Mouse (Mus musculus): ENCODE measurements at regions not wholly inside any gene's neighbourhood (a gene's known extent, or its start where the extent isn't known, plus 50 kb on each side); places are given as distances from the start of the nearest gene placed in this dataset.
A peak's percentile ranks its signal among the peaks of the same experiment; 100 is the strongest.

- Histone ChIP-seq H3K4me2 (ENCODE audit: low read length) (no peak overlapping the region), H3K27me3 (ENCODE audit: control insufficient read depth, insufficient read depth, low read length) (no peaks in the 10 kb centered on the region), H3K4me3 (ENCODE audit: control insufficient read depth in 1 of 2, insufficient read depth in 1 of 2, low read depth in 1 of 2, low read length in 2 of 2) (no peak overlapping the region), H3K36me3 (ENCODE audit: control insufficient read depth, insufficient read depth, low read length) (no peaks in the 10 kb centered on the region), H3K4me1 (ENCODE audit: control insufficient read depth in 2 of 2, insufficient read depth in 2 of 2, low read length in 2 of 2) (peaks cover 9 to 15% of the 10 kb centered on the region in 2 experiments), H3K27ac (replicated peaks in 1 of 2; ENCODE audit: control insufficient read depth in 1 of 2, insufficient read depth in 1 of 2, low read depth in 2 of 2, low read length in 2 of 2) (no peak overlapping the region), H3K9ac (ENCODE audit: low read length) (no peak overlapping the region), H3K9me3 (ENCODE audit: control insufficient read depth, low read length) (0 out of 2 replicates have a peak, but pooled peaks cover 4% of the 10 kb centered on the region)
- WGBS = 31% methylated on average over 3 of the region's 3 CpGs
- ATAC-seq (ENCODE audit: insufficient number of reproducible peaks, insufficient read depth, low FRiP score, low read depth) = no peak
These were observed 265.2 kb upstream of the Nr5a2 start for GRCm38 (mm10) chr1:137225418-137225817.

- no peak overlapping the region for H3K9ac ChIP-seq (ENCODE audit: low read length)
- no peak overlapping the region for H3K27ac ChIP-seq (replicated peaks in 1 of 2; ENCODE audit: control insufficient read depth in 1 of 2, insufficient read depth in 1 of 2, low read depth in 2 of 2, low read length in 2 of 2)
- H3K4me2 ChIP-seq (ENCODE audit: low read length) = peak overlapping the region; percentile 42
- H3K36me3 ChIP-seq (ENCODE audit: control insufficient read depth, insufficient read depth, low read length) = no peaks in the 10 kb centered on the region
- H3K4me1 ChIP-seq (ENCODE audit: control insufficient read depth in 2 of 2, insufficient read depth in 2 of 2, low read length in 2 of 2) = peaks cover 9 to 15% of the 10 kb centered on the region in 2 experiments
- 0 out of 2 replicates have a peak, but pooled peaks cover 4% of the 10 kb centered on the region for H3K9me3 ChIP-seq (ENCODE audit: control insufficient read depth, low read length)
- WGBS = 17% methylated on average over 10 of the region's 10 CpGs
- no peaks in the 10 kb centered on the region for H3K27me3 ChIP-seq (ENCODE audit: control insufficient read depth, insufficient read depth, low read length)
- no peak for ATAC-seq (ENCODE audit: insufficient number of reproducible peaks, insufficient read depth, low FRiP score, low read depth)
- no peak overlapping the region for H3K4me3 ChIP-seq (ENCODE audit: control insufficient read depth in 1 of 2, insufficient read depth in 1 of 2, low read depth in 1 of 2, low read length in 2 of 2)
These were observed 262.8 kb upstream of the Nr5a2 start for GRCm38 (mm10) chr1:137223052-137223451.

- no peak overlapping the region for H3K27ac ChIP-seq (replicated peaks in 1 of 2; ENCODE audit: control insufficient read depth in 1 of 2, insufficient read depth in 1 of 2, low read depth in 2 of 2, low read length in 2 of 2)
- peak overlapping the region; percentile 34; the same call in 1 of the 2 replicates for H3K9ac ChIP-seq (ENCODE audit: low read length)
- H3K9me3 ChIP-seq (ENCODE audit: control insufficient read depth, low read length) = no peaks in the 10 kb centered on the region
- peaks cover 9 to 15% of the 10 kb centered on the region in 2 experiments for H3K4me1 ChIP-seq (ENCODE audit: control insufficient read depth in 2 of 2, insufficient read depth in 2 of 2, low read length in 2 of 2)
- H3K27me3 ChIP-seq (ENCODE audit: control insufficient read depth, insufficient read depth, low read length) = no peaks in the 10 kb centered on the region
- peak overlapping the region; percentile 77 for H3K4me2 ChIP-seq (ENCODE audit: low read length)
- peak overlapping the region; percentile 32 to 39 for H3K4me3 ChIP-seq (ENCODE audit: control insufficient read depth in 1 of 2, insufficient read depth in 1 of 2, low read depth in 1 of 2, low read length in 2 of 2)
- no peaks in the 10 kb centered on the region for H3K36me3 ChIP-seq (ENCODE audit: control insufficient read depth, insufficient read depth, low read length)
- no peak for ATAC-seq (ENCODE audit: insufficient number of reproducible peaks, insufficient read depth, low FRiP score, low read depth)
- 11% methylated on average over 25 of the region's 25 CpGs for WGBS
These were observed 261.1 kb upstream of the Nr5a2 start for GRCm38 (mm10) chr1:137221087-137222057.

GRCm38 (mm10) chr1:137220226-137220625 is 260.0 kb upstream of the Nr5a2 start:
- H3K4me1 ChIP-seq (ENCODE audit: control insufficient read depth in 2 of 2, insufficient read depth in 2 of 2, low read length in 2 of 2) = peaks cover 9 to 15% of the 10 kb centered on the region in 2 experiments
- no peaks in the 10 kb centered on the region for H3K9me3 ChIP-seq (ENCODE audit: control insufficient read depth, low read length)
- H3K4me3 ChIP-seq (ENCODE audit: control insufficient read depth in 1 of 2, insufficient read depth in 1 of 2, low read depth in 1 of 2, low read length in 2 of 2) = no peak overlapping the region
- H3K36me3 ChIP-seq (ENCODE audit: control insufficient read depth, insufficient read depth, low read length) = no peaks in the 10 kb centered on the region
- 79% methylated on average over 6 of the region's 6 CpGs for WGBS
- H3K27ac ChIP-seq (replicated peaks in 1 of 2; ENCODE audit: control insufficient read depth in 1 of 2, insufficient read depth in 1 of 2, low read depth in 2 of 2, low read length in 2 of 2) = no peak overlapping the region
- no peaks in the 10 kb centered on the region for H3K27me3 ChIP-seq (ENCODE audit: control insufficient read depth, insufficient read depth, low read length)
- H3K4me2 ChIP-seq (ENCODE audit: low read length) = no peak overlapping the region
- no peak for ATAC-seq (ENCODE audit: insufficient number of reproducible peaks, insufficient read depth, low FRiP score, low read depth)
- H3K9ac ChIP-seq (ENCODE audit: low read length) = no peak overlapping the region

- Histone ChIP-seq H3K4me3 (ENCODE audit: control insufficient read depth in 1 of 2, insufficient read depth in 1 of 2, low read depth in 1 of 2, low read length in 2 of 2) (no peak overlapping the region), H3K9ac (ENCODE audit: low read length) (no peak overlapping the region), H3K9me3 (ENCODE audit: control insufficient read depth, low read length) (no peaks in the 10 kb centered on the region), H3K4me2 (ENCODE audit: low read length) (no peak overlapping the region), H3K36me3 (ENCODE audit: control insufficient read depth, insufficient read depth, low read length) (no peaks in the 10 kb centered on the region), H3K27me3 (ENCODE audit: control insufficient read depth, insufficient read depth, low read length) (no peaks in the 10 kb centered on the region), H3K27ac (replicated peaks in 1 of 2; ENCODE audit: control insufficient read depth in 1 of 2, insufficient read depth in 1 of 2, low read depth in 2 of 2, low read length in 2 of 2) (no peak overlapping the region), H3K4me1 (ENCODE audit: control insufficient read depth in 2 of 2, insufficient read depth in 2 of 2, low read length in 2 of 2) (peaks cover 9 to 15% of the 10 kb centered on the region in 2 experiments)
- no peak for ATAC-seq (ENCODE audit: insufficient number of reproducible peaks, insufficient read depth, low FRiP score, low read depth)
- 84% methylated on average over 11 of the region's 11 CpGs for WGBS
These were observed 258.4 kb upstream of the Nr5a2 start for GRCm38 (mm10) chr1:137218611-137219010.

GRCm38 (mm10) chr1:137218096-137218495 is 257.8 kb upstream of the Nr5a2 start:
- Histone ChIP-seq H3K9me3 (ENCODE audit: control insufficient read depth, low read length) (no peaks in the 10 kb centered on the region), H3K27me3 (ENCODE audit: control insufficient read depth, insufficient read depth, low read length) (no peaks in the 10 kb centered on the region), H3K4me1 (ENCODE audit: control insufficient read depth in 2 of 2, insufficient read depth in 2 of 2, low read length in 2 of 2) (peaks cover 9 to 14% of the 10 kb centered on the region in 2 experiments), H3K27ac (replicated peaks in 1 of 2; ENCODE audit: control insufficient read depth in 1 of 2, insufficient read depth in 1 of 2, low read depth in 2 of 2, low read length in 2 of 2) (no peak overlapping the region), H3K4me3 (ENCODE audit: control insufficient read depth in 1 of 2, insufficient read depth in 1 of 2, low read depth in 1 of 2, low read length in 2 of 2) (no peak overlapping the region), H3K36me3 (ENCODE audit: control insufficient read depth, insufficient read depth, low read length) (no peaks in the 10 kb centered on the region), H3K9ac (ENCODE audit: low read length) (no peak overlapping the region), H3K4me2 (ENCODE audit: low read length) (no peak overlapping the region)
- WGBS = 69% methylated on average over 4 of the region's 4 CpGs
- ATAC-seq (ENCODE audit: insufficient number of reproducible peaks, insufficient read depth, low FRiP score, low read depth) = no peak

- no peaks in the 10 kb centered on the region for H3K36me3 ChIP-seq (ENCODE audit: control insufficient read depth, insufficient read depth, low read length)
- no peak overlapping the region for H3K4me3 ChIP-seq (ENCODE audit: control insufficient read depth in 1 of 2, insufficient read depth in 1 of 2, low read depth in 1 of 2, low read length in 2 of 2)
- H3K9ac ChIP-seq (ENCODE audit: low read length) = no peak overlapping the region
- peaks cover 7 to 9% of the 10 kb centered on the region in 2 experiments for H3K4me1 ChIP-seq (ENCODE audit: control insufficient read depth in 2 of 2, insufficient read depth in 2 of 2, low read length in 2 of 2)
- 94% methylated on average over 5 of the region's 5 CpGs for WGBS
- H3K9me3 ChIP-seq (ENCODE audit: control insufficient read depth, low read length) = no peaks in the 10 kb centered on the region
- no peak for ATAC-seq (ENCODE audit: insufficient number of reproducible peaks, insufficient read depth, low FRiP score, low read depth)
- no peaks in the 10 kb centered on the region for H3K27me3 ChIP-seq (ENCODE audit: control insufficient read depth, insufficient read depth, low read length)
- no peak overlapping the region for H3K27ac ChIP-seq (replicated peaks in 1 of 2; ENCODE audit: control insufficient read depth in 1 of 2, insufficient read depth in 1 of 2, low read depth in 2 of 2, low read length in 2 of 2)
- no peak overlapping the region for H3K4me2 ChIP-seq (ENCODE audit: low read length)
These were observed 257.0 kb upstream of the Nr5a2 start for GRCm38 (mm10) chr1:137217206-137217605.

Data from heart, embryonic 14.5 days (tissue).